Comparison of ENCODE assay signal across 24 mouse cellular contexts in genomic region chr6:80975162-80975561, GRCm38 (mm10).
DNase-seq lines count a peak whose midpoint lies in the region; ATAC-seq and TF ChIP-seq lines count a peak whose summit lies in the region.
"Had no signal": no experiment of that assay in that cellular context is flagged by ENCODE, and none has a peak within 500 bp of the region (broad histone marks: within the 10 kb centered on the region; RNA-seq: fewer than 3 reads in every experiment).

No protein-coding gene starts in this region.

- peak; percentile 0 for DNase-seq in embryo, embryonic 10.5 days (ENCODE audit: low spot score)
- DNase-seq in embryo, embryonic 9.5 days (ENCODE audit: extremely low spot score), result no peak
- no peak for DNase-seq in frontal cortex, postnatal 36 days (ENCODE audit: low spot score in 2 of 2)
- DNase-seq in layer of hippocampus, adult 2 months (ENCODE audit: low spot score in 2 of 2), result no peak
- DNase-seq in layer of hippocampus, postnatal 25 days (ENCODE audit: extremely low spot score in 1 of 2, low spot score in 1 of 2), result no peak
- DNase-seq in cerebellum, adult 2 months, result no peak
- DNase-seq: adrenal gland, postnatal 10 days; B cell, adult 2 months; cerebellum, adult 11-12 months; cerebellum, adult 9-11 months; cerebellum, postnatal 36 days; gastrocnemius, adult 2 months; gastrocnemius, postnatal 25 days had no signal

- H3K27me3 ChIP-seq in neural tube, embryonic 14.5 days (ENCODE audit: control insufficient read depth, insufficient read depth, low read length), result no peaks in the 10 kb centered on the region
- H3K27me3 ChIP-seq in cerebellum, adult 2 months (ENCODE audit: control insufficient read depth, insufficient read depth, low read length), result no peaks in the 10 kb centered on the region
- H3K27me3 ChIP-seq: embryonic facial prominence, embryonic 15.5 days; forebrain, embryonic 15.5 days; heart, embryonic 12.5 days; hindbrain, embryonic 12.5 days had no signal

- H3K36me3 ChIP-seq in neural tube, embryonic 14.5 days (ENCODE audit: control insufficient read depth, insufficient read depth, low read length), result no peaks in the 10 kb centered on the region
- H3K36me3 ChIP-seq: embryonic facial prominence, embryonic 15.5 days; forebrain, embryonic 15.5 days; G1E; heart, embryonic 12.5 days; hindbrain, embryonic 12.5 days had no signal

- 47% methylated on average over 2 of the region's 2 CpGs for WGBS in neural tube, embryonic 14.5 days
- WGBS in cerebellum, adult 2 months, result 82% methylated on average over 2 of the region's 2 CpGs

- TF ChIP-seq CTCF in layer of hippocampus, adult 2 months (conservative IDR thresholded peaks at IDR 0.05), result no peak
- TF ChIP-seq CTCF in cerebellum, adult 2 months (IDR thresholded peaks at IDR 0.05; ENCODE audit: borderline replicate concordance, insufficient read depth, low read depth, low read length), result no peak

- no peak overlapping the region for H3K9ac ChIP-seq in neural tube, embryonic 14.5 days (replicated peaks; ENCODE audit: low read depth, low read length)
- H3K9ac ChIP-seq: embryonic facial prominence, embryonic 15.5 days; forebrain, embryonic 15.5 days; heart, embryonic 12.5 days; hindbrain, embryonic 12.5 days had no signal

- peak; percentile 41; the same call in 1 of the 2 replicates for ATAC-seq in frontal cortex, adult (ENCODE audit: low TSS enrichment)
- ATAC-seq in neural tube, embryonic 14.5 days (ENCODE audit: low read depth), result peak; percentile 31; the same call in 1 of the 2 replicates
- ATAC-seq: CD4-positive, CD25-positive, alpha-beta regulatory T cell, adult 4 months; forebrain, embryonic 15.5 days; inflammation-experienced regulatory T-cells, adult 6 months; intestine, postnatal 0 days had no signal

- no peaks in the 10 kb centered on the region for H3K4me1 ChIP-seq in neural tube, embryonic 14.5 days (ENCODE audit: control insufficient read depth, insufficient read depth, low read length)
- H3K4me1 ChIP-seq in cerebellum, adult 2 months (ENCODE audit: control insufficient read depth, insufficient read depth, low read length), result no peaks in the 10 kb centered on the region
- H3K4me1 ChIP-seq: embryonic facial prominence, embryonic 15.5 days; forebrain, embryonic 15.5 days; heart, embryonic 12.5 days; hindbrain, embryonic 12.5 days had no signal

- H3K27ac ChIP-seq in layer of hippocampus, adult 2 months, result peak overlapping the region; percentile 18; the same call in 1 of the 2 replicates
- H3K27ac ChIP-seq in neural tube, embryonic 14.5 days (ENCODE audit: low read depth, low read length), result no peak overlapping the region
- H3K27ac ChIP-seq in cerebellum, adult 2 months (ENCODE audit: insufficient read depth, low read length), result no peak overlapping the region
- H3K27ac ChIP-seq: embryonic facial prominence, embryonic 15.5 days; forebrain, embryonic 15.5 days; gastrocnemius, adult 2 months; hindbrain, embryonic 12.5 days had no signal

- no peak overlapping the region for H3K4me3 ChIP-seq in layer of hippocampus, adult 2 months
- H3K4me3 ChIP-seq in neural tube, embryonic 14.5 days (ENCODE audit: low read depth, low read length), result no peak overlapping the region
- no peak overlapping the region for H3K4me3 ChIP-seq in cerebellum, adult 2 months (replicated peaks; ENCODE audit: insufficient read depth, low read depth, low read length)
- H3K4me3 ChIP-seq: embryonic facial prominence, embryonic 15.5 days; erythroblast, embryonic 14.5 days; forebrain, embryonic 15.5 days; gastrocnemius, adult 2 months; heart, embryonic 12.5 days; hindbrain, embryonic 12.5 days had no signal

- no peak for TF ChIP-seq POLR2A in cerebellum, adult 2 months (IDR thresholded peaks at IDR 0.05; ENCODE audit: borderline replicate concordance, insufficient read depth, low read length)

- H3K9me3 ChIP-seq in neural tube, embryonic 14.5 days (ENCODE audit: control insufficient read depth, low read length), result no peaks in the 10 kb centered on the region
- H3K9me3 ChIP-seq: embryonic facial prominence, embryonic 15.5 days; forebrain, embryonic 15.5 days; G1E; heart, embryonic 12.5 days; hindbrain, embryonic 12.5 days had no signal

- H3K4me2 ChIP-seq in neural tube, embryonic 14.5 days (ENCODE audit: low read depth, low read length), result no peak overlapping the region
- H3K4me2 ChIP-seq: embryonic facial prominence, embryonic 15.5 days; forebrain, embryonic 15.5 days; heart, embryonic 12.5 days; hindbrain, embryonic 12.5 days had no signal
